Mouse (Mus musculus): ENCODE measurements around the gene Rap1gap. TPM values are rescaled to one million over a fixed set of nuclear protein-coding genes. Genes with fewer than 3 reads are reported as not detected.

The Rap1gap gene
- polyA plus RNA-seq, 1 experiment from 2014 or later, result 10.3 TPM

- Histone ChIP-seq H3K27me3 (ENCODE audit: control insufficient read depth, insufficient read depth, low read length) (no peaks in the 10 kb centered on the region), H3K4me3 (ENCODE audit: low read length) (no peak overlapping the region), H3K4me1 (ENCODE audit: control insufficient read depth, insufficient read depth, low read length) (0 out of 2 replicates have a peak, but pooled peaks cover 8% of the 10 kb centered on the region), H3K9me3 (ENCODE audit: control insufficient read depth, low read length) (no peaks in the 10 kb centered on the region), H3K9ac (ENCODE audit: low read depth, low read length) (no peak overlapping the region), H3K4me2 (replicated peaks; ENCODE audit: low read depth, low read length) (no peak overlapping the region), H3K27ac (ENCODE audit: low read depth, low read length) (no peak overlapping the region), H3K36me3 (ENCODE audit: control insufficient read depth, insufficient read depth, low read length) (no peaks in the 10 kb centered on the region)
- 79% methylated on average over 9 of the region's 9 CpGs for WGBS
- ATAC-seq (ENCODE audit: low FRiP score, low TSS enrichment), result no peak
These were observed 98.4 kb downstream of the Rap1gap start for GRCm38 (mm10) chr4:137762886-137763285.

- Histone ChIP-seq H3K27me3 (ENCODE audit: control insufficient read depth, insufficient read depth, low read length) (no peaks in the 10 kb centered on the region), H3K36me3 (ENCODE audit: control insufficient read depth, insufficient read depth, low read length) (no peaks in the 10 kb centered on the region), H3K4me1 (ENCODE audit: control insufficient read depth, insufficient read depth, low read length) (0 out of 2 replicates have a peak, but pooled peaks cover 8% of the 10 kb centered on the region), H3K9me3 (ENCODE audit: control insufficient read depth, low read length) (no peaks in the 10 kb centered on the region), H3K9ac (ENCODE audit: low read depth, low read length) (no peak overlapping the region), H3K4me3 (ENCODE audit: low read length) (no peak overlapping the region), H3K4me2 (replicated peaks; ENCODE audit: low read depth, low read length) (no peak overlapping the region), H3K27ac (ENCODE audit: low read depth, low read length) (no peak overlapping the region)
- ATAC-seq (ENCODE audit: low FRiP score, low TSS enrichment), result no peak
- 52% methylated on average over 8 of the region's 8 CpGs for WGBS
These were observed 99.5 kb downstream of the Rap1gap start for GRCm38 (mm10) chr4:137763920-137764495.

- Histone ChIP-seq H3K4me2 (replicated peaks; ENCODE audit: low read depth, low read length) (no peak overlapping the region), H3K36me3 (ENCODE audit: control insufficient read depth, insufficient read depth, low read length) (no peaks in the 10 kb centered on the region), H3K4me3 (ENCODE audit: low read length) (no peak overlapping the region), H3K27ac (ENCODE audit: low read depth, low read length) (no peak overlapping the region), H3K4me1 (ENCODE audit: control insufficient read depth, insufficient read depth, low read length) (0 out of 2 replicates have a peak, but pooled peaks cover 8% of the 10 kb centered on the region), H3K9ac (ENCODE audit: low read depth, low read length) (no peak overlapping the region), H3K9me3 (ENCODE audit: control insufficient read depth, low read length) (no peaks in the 10 kb centered on the region), H3K27me3 (ENCODE audit: control insufficient read depth, insufficient read depth, low read length) (no peaks in the 10 kb centered on the region)
- ATAC-seq (ENCODE audit: low FRiP score, low TSS enrichment), result no peak
- 74% methylated on average over 3 of the region's 3 CpGs for WGBS
These were observed 100.1 kb downstream of the Rap1gap start for GRCm38 (mm10) chr4:137764621-137765020.

GRCm38 (mm10) chr4:137765554-137765971 lies 101.0 kb downstream of the Rap1gap start:
- Histone ChIP-seq H3K9ac (ENCODE audit: low read depth, low read length) (peak overlapping the region; percentile 1; the same call in 1 of the 2 replicates), H3K27ac (ENCODE audit: low read depth, low read length) (peak overlapping the region; percentile 51; the same call in 1 of the 2 replicates), H3K4me1 (ENCODE audit: control insufficient read depth, insufficient read depth, low read length) (0 out of 2 replicates have a peak, but pooled peaks cover 8% of the 10 kb centered on the region), H3K4me3 (ENCODE audit: low read length) (no peak overlapping the region), H3K4me2 (replicated peaks; ENCODE audit: low read depth, low read length) (no peak overlapping the region), H3K27me3 (ENCODE audit: control insufficient read depth, insufficient read depth, low read length) (no peaks in the 10 kb centered on the region), H3K9me3 (ENCODE audit: control insufficient read depth, low read length) (no peaks in the 10 kb centered on the region), H3K36me3 (ENCODE audit: control insufficient read depth, insufficient read depth, low read length) (no peaks in the 10 kb centered on the region)
- 47% methylated on average over 7 of the region's 7 CpGs for WGBS
- peak; percentile 64; the same call in 1 of the 2 replicates for ATAC-seq (ENCODE audit: low FRiP score, low TSS enrichment)

- H3K9ac ChIP-seq (ENCODE audit: low read depth, low read length), result no peak overlapping the region
- no peak for ATAC-seq (ENCODE audit: low FRiP score, low TSS enrichment)
- H3K4me1 ChIP-seq (ENCODE audit: control insufficient read depth, insufficient read depth, low read length), result 0 out of 2 replicates have a peak, but pooled peaks cover 8% of the 10 kb centered on the region
- H3K27ac ChIP-seq (ENCODE audit: low read depth, low read length), result no peak overlapping the region
- no peaks in the 10 kb centered on the region for H3K36me3 ChIP-seq (ENCODE audit: control insufficient read depth, insufficient read depth, low read length)
- WGBS, result 33% methylated on average over 5 of the region's 5 CpGs
- no peaks in the 10 kb centered on the region for H3K9me3 ChIP-seq (ENCODE audit: control insufficient read depth, low read length)
- no peak overlapping the region for H3K4me3 ChIP-seq (ENCODE audit: low read length)
- H3K4me2 ChIP-seq (replicated peaks; ENCODE audit: low read depth, low read length), result no peak overlapping the region
- H3K27me3 ChIP-seq (ENCODE audit: control insufficient read depth, insufficient read depth, low read length), result no peaks in the 10 kb centered on the region
These were observed 101.8 kb downstream of the Rap1gap start for GRCm38 (mm10) chr4:137766365-137766764.

- no peak overlapping the region for H3K4me3 ChIP-seq (ENCODE audit: low read length)
- 0 out of 2 replicates have a peak, but pooled peaks cover 8% of the 10 kb centered on the region for H3K4me1 ChIP-seq (ENCODE audit: control insufficient read depth, insufficient read depth, low read length)
- WGBS, result 77% methylated on average over 5 of the region's 5 CpGs
- H3K27me3 ChIP-seq (ENCODE audit: control insufficient read depth, insufficient read depth, low read length), result no peaks in the 10 kb centered on the region
- no peak overlapping the region for H3K9ac ChIP-seq (ENCODE audit: low read depth, low read length)
- H3K4me2 ChIP-seq (replicated peaks; ENCODE audit: low read depth, low read length), result no peak overlapping the region
- no peak overlapping the region for H3K27ac ChIP-seq (ENCODE audit: low read depth, low read length)
- ATAC-seq (ENCODE audit: low FRiP score, low TSS enrichment), result no peak
- H3K9me3 ChIP-seq (ENCODE audit: control insufficient read depth, low read length), result no peaks in the 10 kb centered on the region
- H3K36me3 ChIP-seq (ENCODE audit: control insufficient read depth, insufficient read depth, low read length), result no peaks in the 10 kb centered on the region
These were observed 103.9 kb downstream of the Rap1gap start for GRCm38 (mm10) chr4:137768381-137768780.

GRCm38 (mm10) chr4:137768831-137769230 lies 104.3 kb downstream of the Rap1gap start:
- H3K4me1 ChIP-seq (ENCODE audit: control insufficient read depth, insufficient read depth, low read length), result 0 out of 2 replicates have a peak, but pooled peaks cover 8% of the 10 kb centered on the region
- no peaks in the 10 kb centered on the region for H3K27me3 ChIP-seq (ENCODE audit: control insufficient read depth, insufficient read depth, low read length)
- H3K4me2 ChIP-seq (replicated peaks; ENCODE audit: low read depth, low read length), result no peak overlapping the region
- no peak overlapping the region for H3K9ac ChIP-seq (ENCODE audit: low read depth, low read length)
- H3K36me3 ChIP-seq (ENCODE audit: control insufficient read depth, insufficient read depth, low read length), result no peaks in the 10 kb centered on the region
- WGBS, result 72% methylated on average over 6 of the region's 6 CpGs
- no peak for ATAC-seq (ENCODE audit: low FRiP score, low TSS enrichment)
- H3K9me3 ChIP-seq (ENCODE audit: control insufficient read depth, low read length), result no peaks in the 10 kb centered on the region
- H3K4me3 ChIP-seq (ENCODE audit: low read length), result no peak overlapping the region
- H3K27ac ChIP-seq (ENCODE audit: low read depth, low read length), result no peak overlapping the region

GRCm38 (mm10) chr4:137769635-137770034 lies 105.1 kb downstream of the Rap1gap start:
- Histone ChIP-seq H3K36me3 (ENCODE audit: control insufficient read depth, insufficient read depth, low read length) (no peaks in the 10 kb centered on the region), H3K9me3 (ENCODE audit: control insufficient read depth, low read length) (no peaks in the 10 kb centered on the region), H3K27ac (ENCODE audit: low read depth, low read length) (no peak overlapping the region), H3K4me3 (ENCODE audit: low read length) (no peak overlapping the region), H3K4me1 (ENCODE audit: control insufficient read depth, insufficient read depth, low read length) (0 out of 2 replicates have a peak, but pooled peaks cover 8% of the 10 kb centered on the region), H3K9ac (ENCODE audit: low read depth, low read length) (no peak overlapping the region), H3K27me3 (ENCODE audit: control insufficient read depth, insufficient read depth, low read length) (no peaks in the 10 kb centered on the region), H3K4me2 (replicated peaks; ENCODE audit: low read depth, low read length) (no peak overlapping the region)
- WGBS, result 58% methylated on average over 7 of the region's 7 CpGs
- no peak for ATAC-seq (ENCODE audit: low FRiP score, low TSS enrichment)

GRCm38 (mm10) chr4:137770901-137771612 lies 106.5 kb downstream of the Rap1gap start:
- ATAC-seq (ENCODE audit: low FRiP score, low TSS enrichment), result no peak

More at GRCm38 (mm10) chr4:137770901-137771612, 106.5 kb downstream of the Rap1gap start:
- Histone ChIP-seq H3K4me1 (ENCODE audit: control insufficient read depth, insufficient read depth, low read length) (no peaks in the 10 kb centered on the region), H3K27ac (ENCODE audit: low read depth, low read length) (no peak overlapping the region), H3K36me3 (ENCODE audit: control insufficient read depth, insufficient read depth, low read length) (no peaks in the 10 kb centered on the region), H3K4me3 (ENCODE audit: low read length) (no peak overlapping the region), H3K9me3 (ENCODE audit: control insufficient read depth, low read length) (no peaks in the 10 kb centered on the region), H3K9ac (ENCODE audit: low read depth, low read length) (no peak overlapping the region), H3K4me2 (replicated peaks; ENCODE audit: low read depth, low read length) (no peak overlapping the region), H3K27me3 (ENCODE audit: control insufficient read depth, insufficient read depth, low read length) (no peaks in the 10 kb centered on the region)
- WGBS, result 72% methylated on average over 14 of the region's 14 CpGs
